Mouse (Mus musculus) forebrain, embryonic 13.5 days (tissue): ENCODE results near the gene Npr2. TPM values are rescaled to one million over a fixed set of nuclear protein-coding genes. Genes with fewer than 3 reads are reported as not detected.

ENCODE experiments used
- ATAC-seq: fragments of 200-750 bp; cut with Nextera tagmentation; 2 replicates; pipeline ENCODE4 v1.8.0; 2017
- H3K27ac ChIP-seq: fragments of 300-500 bp; sonication (generic); 2 replicates; pipeline ENCODE4 v1.5.1; 2015; ENCODE audit warnings: inconsistent platforms, mild to moderate bottlenecking, moderate library complexity
- H3K27me3 ChIP-seq: fragments of 300-500 bp; sonication (generic); 2 replicates; pipeline ENCODE4 v1.6.1; 2015; ENCODE audit warnings: mild to moderate bottlenecking, inconsistent platforms
- H3K36me3 ChIP-seq: fragments of 300-500 bp; sonication (generic); 2 replicates; pipeline ENCODE4 v1.6.1; 2015; ENCODE audit warnings: mild to moderate bottlenecking, inconsistent platforms; ENCODE audit not compliant: poor library complexity, severe bottlenecking
- H3K4me1 ChIP-seq: fragments of 300-500 bp; sonication (generic); 2 replicates; pipeline ENCODE4 v1.6.1; 2015; ENCODE audit warnings: inconsistent platforms
- H3K4me2 ChIP-seq: fragments of 300-500 bp; sonication (generic); 2 replicates; pipeline ENCODE4 v1.6.1; 2015; ENCODE audit warnings: inconsistent platforms, mild to moderate bottlenecking, moderate library complexity
- H3K4me3 ChIP-seq: fragments of 300-500 bp; sonication (generic); 2 replicates; pipeline ENCODE4 v1.5.1; 2015; ENCODE audit warnings: mild to moderate bottlenecking, inconsistent platforms
- H3K9ac ChIP-seq: fragments of 300-500 bp; sonication (generic); 2 replicates; pipeline ENCODE4 v1.6.1; 2015; ENCODE audit warnings: mild to moderate bottlenecking, inconsistent platforms
- H3K9me3 ChIP-seq: fragments of 300-500 bp; sonication (generic); replicated peaks from 2 replicates; pipeline ENCODE4 v1.6.1; 2016; ENCODE audit warnings: inconsistent platforms
- WGBS: fragments of 180-500 bp; shearing (Covaris S2); methylation state at CpG from one replicate; pipeline ENCODE4 v1.1.7; 2015; 5-methylcytosine and 5-hydroxymethylcytosine counted together
- polyA plus RNA-seq: library from polyadenylated mRNA; unstranded; fragments of >200 nt; fragmentation: Nextera tagmentation; extraction: Ambion mirVana; gene quantifications from 2 replicates; pipeline ENCODE4 v1.2.1, GENCODE M21; 2015

Gene Npr2
- polyA plus RNA-seq, 1 experiment from 2014 or later: 9.1 TPM

DNA sequence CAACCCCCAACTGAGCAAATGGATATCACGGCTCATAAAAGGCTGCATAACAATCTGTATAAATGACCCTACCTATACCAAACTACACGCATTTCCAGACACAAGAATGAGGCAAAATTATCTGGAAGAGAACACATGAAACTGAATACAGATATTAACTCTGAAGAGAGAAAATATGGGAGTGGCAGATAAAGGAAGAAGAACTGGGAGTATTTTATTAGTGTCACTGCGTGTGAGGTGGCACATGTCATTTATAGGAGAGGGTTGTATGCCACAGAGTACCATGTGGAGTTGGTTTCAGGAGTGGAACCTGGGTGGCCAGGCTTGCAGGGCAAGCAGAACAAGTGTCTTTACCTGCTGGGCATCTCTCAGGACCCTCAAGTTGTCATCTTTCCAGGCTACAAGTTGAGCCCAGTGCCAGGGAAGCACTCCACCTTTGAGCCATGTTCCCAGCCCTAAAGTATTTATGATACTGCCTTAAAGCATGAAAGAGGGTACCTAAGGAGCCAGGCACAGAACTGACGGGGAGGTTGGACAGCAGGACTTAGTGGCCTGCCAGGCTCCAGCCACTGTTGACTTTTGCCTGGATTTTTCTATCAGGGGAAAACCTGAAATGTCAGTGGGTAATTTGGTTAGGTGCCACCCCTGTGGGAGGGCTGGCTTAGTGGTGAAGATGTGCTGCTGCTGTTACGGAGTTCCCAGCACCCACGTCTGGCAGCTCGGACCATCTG is 32.9 kb upstream of the Npr2 start:
- Histone ChIP-seq H3K27me3 (no peaks in the 10 kb centered on the region), H3K4me2 (no peak overlapping the region), H3K27ac (no peak overlapping the region), H3K4me1 (no peaks in the 10 kb centered on the region), H3K4me3 (no peak overlapping the region), H3K9ac (no peak overlapping the region), H3K36me3 (no peaks in the 10 kb centered on the region), H3K9me3 (no peaks in the 10 kb centered on the region)
- ATAC-seq: no peak
- WGBS: 89% methylated on average over 7 of the region's 7 CpGs

DNA sequence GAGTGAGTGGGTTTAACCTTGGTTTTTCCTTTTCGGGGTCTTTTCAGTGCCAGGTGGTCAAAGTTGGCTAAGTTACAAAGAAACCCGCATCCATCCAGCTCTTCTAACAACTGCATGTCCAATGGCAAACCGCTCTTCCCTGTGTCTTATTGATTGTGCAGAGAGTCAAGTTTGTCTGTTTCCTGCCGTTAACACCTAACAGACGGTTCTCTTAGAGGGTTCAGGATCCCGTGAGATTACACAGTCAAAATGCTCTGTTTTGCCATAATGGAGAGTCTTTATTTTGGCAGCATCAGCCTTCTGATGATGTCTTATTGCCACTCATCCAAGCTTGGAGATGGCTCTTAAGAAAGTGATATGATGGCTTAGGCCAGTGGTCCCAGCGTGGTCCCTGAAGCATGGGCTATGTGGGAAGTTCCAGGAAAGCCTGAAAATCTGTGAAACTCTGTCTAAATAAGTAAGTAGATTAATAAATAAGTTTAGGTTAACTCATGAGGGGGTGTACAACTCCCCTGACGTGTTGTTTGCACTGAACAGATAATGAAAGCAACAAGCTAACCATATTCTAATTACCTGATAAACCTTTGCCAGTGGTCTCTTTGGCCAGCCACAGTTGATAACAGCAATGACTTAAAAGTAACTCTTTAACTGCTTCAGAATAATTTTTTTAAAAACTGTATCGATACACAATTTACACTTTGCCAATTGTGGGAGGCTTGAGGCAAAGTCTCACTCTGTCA is 31.4 kb upstream of the Npr2 start:
- ATAC-seq: no peak

DNA sequence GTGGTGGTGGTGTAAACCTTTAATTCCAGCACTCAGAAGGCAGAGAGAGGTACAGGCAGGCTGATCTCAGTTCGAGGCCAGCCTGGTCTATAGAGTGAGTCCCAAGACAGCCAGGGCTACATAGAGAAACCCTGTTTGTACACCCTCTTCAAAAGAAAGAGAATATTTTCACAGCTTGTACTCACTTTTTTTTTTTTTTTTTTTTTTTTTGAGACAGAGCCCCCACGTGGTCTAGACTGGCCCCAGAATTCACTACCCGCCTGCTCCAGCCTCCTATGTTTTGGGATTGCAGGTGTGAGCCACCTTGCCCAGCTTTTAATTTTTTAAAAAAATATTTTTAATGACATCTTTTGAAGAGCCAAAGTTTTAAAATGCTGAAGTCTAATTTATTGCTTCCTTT is 27.6 kb upstream of the Npr2 start:
- Histone ChIP-seq H3K9me3 (no peaks in the 10 kb centered on the region), H3K36me3 (no peaks in the 10 kb centered on the region), H3K4me2 (no peak overlapping the region), H3K27ac (no peak overlapping the region), H3K4me3 (no peak overlapping the region), H3K4me1 (no peaks in the 10 kb centered on the region), H3K9ac (no peak overlapping the region), H3K27me3 (no peaks in the 10 kb centered on the region)
- WGBS: 67% methylated on average over 3 of the region's 3 CpGs
- no peak for ATAC-seq

More for the DNA sequence above, 31.4 kb upstream of the Npr2 start:
- Histone ChIP-seq H3K27ac (no peak overlapping the region), H3K36me3 (no peaks in the 10 kb centered on the region), H3K9me3 (no peaks in the 10 kb centered on the region), H3K4me2 (no peak overlapping the region), H3K4me1 (no peaks in the 10 kb centered on the region), H3K9ac (no peak overlapping the region), H3K27me3 (no peaks in the 10 kb centered on the region), H3K4me3 (no peak overlapping the region)
- WGBS: 83% methylated on average over 9 of the region's 9 CpGs

DNA sequence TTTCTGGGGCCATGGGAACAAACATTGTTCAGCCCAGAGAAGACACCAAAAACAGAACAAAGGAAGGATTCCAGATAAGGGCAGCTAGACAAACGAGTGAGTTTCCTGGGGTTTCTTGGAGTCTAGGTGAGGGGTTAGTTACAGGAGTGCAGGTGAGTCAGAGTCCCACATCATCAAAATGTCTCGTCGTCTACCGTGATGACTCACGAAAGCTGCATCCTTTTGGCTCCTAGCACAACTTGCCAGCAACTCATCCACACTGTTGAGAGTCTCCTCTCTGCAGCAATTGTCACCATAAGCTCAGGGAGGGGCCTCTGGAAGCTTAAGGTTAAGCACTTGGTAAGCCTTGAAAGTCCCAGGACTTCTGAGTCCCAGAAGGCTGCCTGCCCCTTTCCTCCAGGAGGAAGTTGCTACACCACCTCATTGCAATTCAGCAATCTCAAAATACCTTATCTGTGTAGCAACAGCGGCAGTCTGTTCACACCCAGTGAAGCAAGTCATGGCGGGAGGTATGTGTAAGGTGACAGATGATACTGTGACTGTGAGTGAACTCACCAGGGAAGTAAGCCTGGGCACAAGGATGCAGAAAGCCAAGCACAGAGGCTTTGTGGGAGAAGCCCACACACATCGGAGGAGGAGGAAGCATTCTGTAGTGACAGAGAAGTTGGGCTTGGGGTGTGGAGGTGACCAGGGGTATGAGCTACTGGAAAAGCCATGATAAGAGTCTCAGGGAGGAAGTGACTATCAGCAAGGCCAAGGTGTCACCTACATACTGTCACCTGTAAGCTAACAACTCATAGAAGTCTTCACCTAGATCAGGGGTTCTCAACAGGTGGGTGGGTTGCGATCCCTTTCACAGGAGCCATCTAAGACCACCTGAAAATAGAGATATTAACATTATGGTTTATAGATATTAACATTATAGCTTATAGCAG is 26.7 kb upstream of the Npr2 start:
- H3K27ac ChIP-seq: no peak overlapping the region
- no peak overlapping the region for H3K4me3 ChIP-seq
- H3K9me3 ChIP-seq: no peaks in the 10 kb centered on the region
- no peaks in the 10 kb centered on the region for H3K36me3 ChIP-seq
- H3K27me3 ChIP-seq: no peaks in the 10 kb centered on the region
- no peak overlapping the region for H3K9ac ChIP-seq
- no peaks in the 10 kb centered on the region for H3K4me1 ChIP-seq
- ATAC-seq: no peak
- 85% methylated on average over 9 of the region's 9 CpGs for WGBS
- H3K4me2 ChIP-seq: no peak overlapping the region

DNA sequence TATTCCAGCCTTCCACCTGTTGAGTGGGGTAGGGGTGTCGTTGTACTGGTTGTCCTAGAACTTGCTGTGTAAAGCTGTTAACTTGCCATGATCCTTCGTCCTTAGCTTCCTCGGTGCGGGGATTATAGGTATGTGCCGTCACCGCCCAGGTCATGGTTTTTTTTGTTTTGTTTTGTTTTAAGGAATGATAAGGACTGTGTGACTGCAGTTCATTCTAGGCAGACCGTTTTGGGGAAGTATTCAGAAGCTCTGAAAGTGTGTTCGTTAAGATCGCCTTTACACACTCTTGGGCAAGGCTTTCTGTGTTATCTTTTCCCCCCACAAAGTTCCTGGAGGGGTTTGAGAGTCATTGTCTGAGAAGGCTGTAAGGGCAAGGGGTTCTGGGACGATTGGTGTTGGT is 19.2 kb upstream of the Npr2 start:
- H3K27ac ChIP-seq: no peak overlapping the region
- no peaks in the 10 kb centered on the region for H3K4me1 ChIP-seq
- H3K4me3 ChIP-seq: no peak overlapping the region
- H3K27me3 ChIP-seq: no peaks in the 10 kb centered on the region
- 67% methylated on average over 10 of the region's 10 CpGs for WGBS
- no peaks in the 10 kb centered on the region for H3K9me3 ChIP-seq
- H3K36me3 ChIP-seq: no peaks in the 10 kb centered on the region
- H3K9ac ChIP-seq: no peak overlapping the region
- H3K4me2 ChIP-seq: no peak overlapping the region
- no peak for ATAC-seq

DNA sequence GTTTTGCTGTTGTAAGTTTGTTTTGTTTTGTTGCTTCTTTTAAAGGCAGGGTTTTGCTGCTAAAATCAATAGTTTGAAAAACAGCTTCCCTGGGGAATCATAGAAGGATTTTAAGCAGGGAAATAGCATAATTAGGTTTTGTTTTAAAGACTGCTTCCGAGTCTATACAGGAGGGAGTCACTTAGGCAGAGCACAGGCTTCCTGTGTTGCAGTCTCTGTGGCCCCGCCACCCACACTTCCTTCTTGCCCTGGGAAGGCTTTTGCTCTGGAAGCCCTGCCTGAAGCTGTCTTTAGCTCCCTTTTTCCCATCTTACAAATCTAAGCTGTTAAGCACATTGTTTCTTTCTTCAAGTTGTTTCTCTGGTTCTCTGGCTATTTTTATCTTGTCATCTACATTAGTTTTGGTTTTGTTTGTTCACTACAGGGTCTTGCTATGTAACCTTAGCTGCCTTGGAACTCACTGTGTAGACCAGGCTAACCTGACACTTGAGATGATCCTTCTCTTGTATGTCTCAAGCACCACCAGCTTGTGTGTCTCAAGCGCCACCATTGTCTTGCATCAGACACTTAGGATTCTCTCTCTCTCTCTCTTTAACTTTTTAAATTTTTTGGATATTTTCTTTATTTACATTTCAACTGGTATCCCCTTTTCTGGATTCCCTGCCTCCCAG is 18.5 kb upstream of the Npr2 start:
- 60% methylated on average over 3 of the region's 3 CpGs for WGBS
- ATAC-seq: no peak
- H3K27me3 ChIP-seq: no peaks in the 10 kb centered on the region
- no peaks in the 10 kb centered on the region for H3K36me3 ChIP-seq
- no peaks in the 10 kb centered on the region for H3K9me3 ChIP-seq
- no peak overlapping the region for H3K4me2 ChIP-seq
- H3K27ac ChIP-seq: no peak overlapping the region
- H3K4me3 ChIP-seq: no peak overlapping the region
- no peak overlapping the region for H3K9ac ChIP-seq
- H3K4me1 ChIP-seq: no peaks in the 10 kb centered on the region

DNA sequence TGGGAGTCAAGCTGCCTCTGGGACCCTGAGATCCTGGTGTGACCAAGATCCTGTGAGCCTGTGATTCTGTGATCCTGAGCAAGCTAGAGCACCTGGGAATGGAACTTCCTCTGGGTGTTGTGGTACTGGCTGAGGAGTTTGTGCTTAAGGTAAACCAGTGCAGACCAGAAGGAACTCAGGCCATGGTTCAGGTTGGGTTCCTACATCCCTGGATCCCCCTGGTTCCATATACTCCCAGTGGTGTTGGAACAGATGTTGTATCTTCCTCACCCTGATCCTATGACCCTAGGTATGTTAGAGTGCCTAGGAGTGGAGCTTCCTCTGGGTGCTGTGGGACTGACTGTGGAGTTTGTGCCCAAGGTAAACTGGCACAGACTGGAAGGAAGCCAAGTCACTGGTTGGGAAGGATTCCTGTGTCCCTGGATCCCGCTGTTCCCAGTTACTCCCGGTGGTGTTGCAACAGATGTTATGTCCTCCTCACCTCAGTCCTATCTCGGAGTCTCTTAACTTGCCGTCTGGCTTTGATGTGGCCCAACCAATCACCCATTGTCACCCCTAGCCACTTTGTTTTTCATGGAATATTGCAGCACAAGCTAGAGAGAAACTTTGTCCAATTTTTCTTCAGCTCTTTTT is 11.5 kb upstream of the Npr2 start:
- no peak overlapping the region for H3K4me2 ChIP-seq
- no peaks in the 10 kb centered on the region for H3K4me1 ChIP-seq
- no peak overlapping the region for H3K9ac ChIP-seq
- H3K27ac ChIP-seq: no peak overlapping the region
- WGBS: 91% methylated on average over 4 of the region's 4 CpGs
- no peak for ATAC-seq
- H3K9me3 ChIP-seq: peaks cover 4% of the 10 kb centered on the region
- no peak overlapping the region for H3K4me3 ChIP-seq
- H3K36me3 ChIP-seq: no peaks in the 10 kb centered on the region
- H3K27me3 ChIP-seq: no peaks in the 10 kb centered on the region

DNA sequence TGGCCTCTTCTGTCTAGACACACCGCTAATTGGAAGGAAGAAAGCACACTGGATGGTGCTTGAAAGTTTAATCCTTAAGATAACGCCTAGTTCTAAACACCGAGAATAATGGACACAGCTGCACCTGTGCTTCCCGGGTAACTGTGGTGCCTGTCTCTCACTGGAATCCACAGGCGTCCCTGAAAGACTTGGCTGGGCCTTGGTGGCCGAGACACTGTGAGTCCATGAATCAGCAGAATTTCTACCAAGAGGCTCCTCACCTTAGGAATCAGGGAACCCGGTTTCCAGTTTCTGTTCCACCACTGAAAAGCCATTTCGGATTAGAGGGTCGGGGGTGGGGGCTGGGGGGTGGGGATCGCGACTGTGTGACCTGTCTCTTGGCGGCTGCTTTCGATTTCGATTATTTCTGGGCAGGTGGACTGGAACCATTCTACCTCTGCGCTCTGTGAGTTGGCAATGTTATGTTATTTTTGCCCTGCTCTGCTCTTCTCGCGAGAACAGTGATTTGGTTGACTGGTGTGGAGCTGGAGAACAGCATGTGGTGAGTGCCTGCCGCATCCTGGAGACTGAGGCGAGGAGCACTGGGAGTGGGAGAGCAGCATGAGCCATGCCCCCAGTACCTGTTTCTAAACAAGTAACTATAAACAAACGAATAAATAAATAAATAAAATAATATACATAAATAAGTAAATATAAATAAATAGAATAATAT is 2.5 kb upstream of the Npr2 start:
- Histone ChIP-seq H3K36me3 (no peaks in the 10 kb centered on the region), H3K27me3 (peaks cover 4% of the 10 kb centered on the region; the same call in 1 of the 2 replicates), H3K9ac (no peak overlapping the region), H3K9me3 (peaks cover 19% of the 10 kb centered on the region), H3K4me2 (no peak overlapping the region; the same call in 1 of the 2 replicates), H3K4me1 (peaks cover 35% of the 10 kb centered on the region), H3K4me3 (no peak overlapping the region), H3K27ac (no peak overlapping the region)
- peak; percentile 39; the same call in 1 of the 2 replicates for ATAC-seq
- 35% methylated on average over 20 of the region's 20 CpGs for WGBS

DNA sequence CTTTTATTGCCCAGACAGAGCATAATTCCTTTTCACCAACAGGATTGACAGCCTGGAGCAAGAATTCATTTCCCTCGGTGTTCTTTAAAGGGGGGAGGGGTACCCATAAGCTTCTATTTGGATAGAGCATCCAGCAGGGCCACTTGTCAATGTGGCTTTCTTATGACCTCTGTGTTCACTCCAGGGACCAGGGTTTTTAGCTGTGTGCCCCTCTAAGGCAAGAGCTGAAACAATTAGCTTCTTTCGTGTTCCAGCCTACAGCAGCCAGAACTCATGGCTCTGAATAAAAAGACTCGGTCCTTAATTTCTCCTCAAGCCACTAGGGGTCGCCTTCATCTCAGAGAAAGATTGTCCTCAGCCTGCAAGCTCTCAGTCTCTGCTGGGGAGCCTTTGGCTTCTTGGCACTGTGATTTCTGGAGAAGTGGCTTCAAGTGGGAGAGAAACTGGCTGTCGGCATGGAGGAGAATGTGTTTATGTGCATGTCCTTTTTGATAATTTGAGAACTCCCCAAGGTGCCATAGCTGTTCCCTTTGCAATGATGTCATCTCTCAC is 1.6 kb upstream of the Npr2 start:
- H3K4me1 ChIP-seq: peaks cover 35% of the 10 kb centered on the region
- peak; percentile 76 for ATAC-seq
- peak overlapping the region; percentile 87 for H3K4me2 ChIP-seq
- H3K4me3 ChIP-seq: no peak overlapping the region
- H3K9me3 ChIP-seq: peaks cover 17% of the 10 kb centered on the region
- H3K27ac ChIP-seq: peak overlapping the region; percentile 76
- peaks cover 4% of the 10 kb centered on the region; the same call in 1 of the 2 replicates for H3K27me3 ChIP-seq
- 2% methylated on average over 5 of the region's 5 CpGs for WGBS
- no peaks in the 10 kb centered on the region for H3K36me3 ChIP-seq
- H3K9ac ChIP-seq: no peak overlapping the region

DNA sequence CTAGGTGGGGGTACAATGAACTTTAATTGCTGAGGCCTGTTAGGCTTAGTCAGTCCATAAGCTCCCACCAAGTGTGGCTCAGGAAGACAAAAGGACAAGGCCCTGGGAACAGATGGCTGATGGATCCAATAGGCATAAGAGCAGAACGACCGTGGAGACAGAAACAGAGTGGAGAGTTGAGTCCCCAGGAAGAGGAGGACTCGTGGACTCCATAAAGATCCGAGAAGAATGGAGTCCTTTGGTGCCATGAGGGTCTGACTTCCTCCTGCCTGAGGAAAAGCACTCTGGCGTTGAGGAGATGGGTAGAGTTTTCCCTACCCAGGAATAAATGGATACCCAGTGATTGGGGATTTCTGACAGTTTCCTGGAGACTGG is 1.1 kb upstream of the Npr2 start:
- ATAC-seq: peak; percentile 32; the same call in 1 of the 2 replicates
- H3K4me3 ChIP-seq: peak overlapping the region; percentile 68
- WGBS: 19% methylated on average over 5 of the region's 5 CpGs
- 0 out of 2 replicates have a peak, but pooled peaks cover 12% of the 10 kb centered on the region for H3K9me3 ChIP-seq
- H3K4me1 ChIP-seq: peaks cover 35% of the 10 kb centered on the region
- peak overlapping the region; percentile 87 for H3K4me2 ChIP-seq
- H3K9ac ChIP-seq: peak overlapping the region; percentile 96
- H3K27ac ChIP-seq: peak overlapping the region; percentile 76
- H3K36me3 ChIP-seq: no peaks in the 10 kb centered on the region
- H3K27me3 ChIP-seq: peaks cover 4% of the 10 kb centered on the region; the same call in 1 of the 2 replicates
